Mouse (Mus musculus) heart, postnatal 10 days (tissue): Measurements from ENCODE around the gene Kxd1. TPM values are rescaled to one million over a fixed set of nuclear protein-coding genes. Genes with fewer than 3 reads are reported as not detected.
"Not testable (repeated sequence)": the region's sequence is repeated elsewhere in the genome, so short reads cannot be mapped to it uniquely, and the experiment has no call there.

Experiments
- DNase-seq, 2 experiments: peaks; one replicate each; pipeline ENCODE4 v3.0.0; 2021
- intact Hi-C: fragments of 180-260 bp; cut with DNase I; formaldehyde crosslinking; loops from one replicate; pipeline ENCODE4 v1.15.1; 2025
- total RNA-seq, 2 experiments: library from RNA; stranded (reverse); gene quantifications; 2 replicates each; pipeline ENCODE4 v1.2.3; 2021

Gene Kxd1
- total RNA-seq, 2 experiments from 2014 or later: 79.5 to 81.3 TPM

DNA sequence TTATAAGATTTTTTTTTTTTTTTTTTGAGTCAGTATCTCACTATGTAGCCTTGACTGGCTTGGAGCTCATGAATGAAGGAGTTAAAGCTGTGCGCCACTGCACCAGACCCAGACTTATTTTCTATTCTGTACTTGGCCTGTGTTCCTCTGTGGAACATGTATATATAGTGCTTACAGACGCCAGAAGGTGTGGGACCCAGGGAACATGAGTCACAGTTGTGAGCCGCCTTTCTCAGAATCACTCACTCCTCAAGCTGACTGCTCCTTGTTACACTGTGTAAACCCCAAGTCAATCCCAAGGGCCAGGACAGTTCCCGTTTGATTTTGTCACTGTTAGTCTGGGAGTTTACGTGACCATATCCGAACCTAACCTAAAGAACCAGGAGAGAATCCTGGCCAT, 8.7 kb downstream of the Kxd1 start:
- no peak for DNase-seq
- intact Hi-C loops: no loop called here

GRCm38 (mm10) chr8:70517940-70518643, 9.7 kb downstream of the Kxd1 start:
- intact Hi-C loops: no loop called here
- no peak for DNase-seq

DNA sequence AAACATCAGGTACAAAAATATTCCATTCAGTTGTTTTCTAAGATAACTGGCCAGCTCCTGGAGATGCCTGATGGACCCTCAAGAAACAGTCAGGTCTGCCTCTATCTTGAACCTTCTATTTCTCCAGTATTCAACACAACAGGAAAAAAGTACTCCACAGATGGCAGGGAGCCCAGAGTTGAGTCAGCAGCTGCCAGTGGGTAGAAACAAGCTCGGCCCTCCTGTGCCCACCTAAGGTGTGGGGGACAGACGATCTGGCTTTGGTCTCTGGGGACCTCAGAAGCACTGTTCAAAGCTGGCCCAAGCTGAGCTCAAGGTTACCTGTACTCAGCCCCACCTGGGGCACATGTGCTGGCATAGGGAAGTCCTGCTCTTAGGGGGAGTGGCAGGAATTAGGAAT, 14.3 kb downstream of the Kxd1 start:
- intact Hi-C loops: no loop called here
- no peak for DNase-seq

DNA sequence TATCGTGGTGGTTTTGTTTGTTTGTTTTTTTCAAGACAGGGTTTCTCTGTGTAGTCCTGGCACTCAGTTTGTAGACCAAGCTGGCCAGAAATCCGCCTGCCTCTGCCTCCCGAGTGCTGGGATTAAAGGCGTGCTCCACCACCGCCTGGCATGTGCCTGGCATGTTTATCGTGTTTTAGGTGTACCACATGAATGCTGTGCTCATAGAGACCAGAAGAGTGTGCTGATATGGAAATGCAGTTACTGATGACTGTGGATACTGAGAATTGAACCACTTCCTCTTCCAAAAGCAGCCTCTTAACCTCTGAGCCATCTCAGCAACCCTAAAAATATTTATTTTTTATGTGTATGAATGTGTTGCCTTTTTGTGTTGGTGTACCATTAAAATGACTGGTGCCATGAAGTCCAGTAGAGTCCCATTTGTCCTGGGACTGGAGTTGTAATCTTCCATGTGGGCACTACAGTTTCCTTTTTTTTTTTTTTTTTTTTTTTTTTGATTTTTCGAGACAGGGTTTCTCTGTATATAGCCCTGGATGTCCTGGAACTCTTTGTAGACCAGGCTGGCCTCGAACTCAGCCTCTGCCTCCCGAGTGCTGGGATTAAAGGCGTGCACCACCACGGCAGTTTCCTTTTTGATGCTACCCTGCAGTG, 15.4 kb downstream of the Kxd1 start:
- no peak for DNase-seq

GRCm38 (mm10) chr8:70511770-70512169, 16.0 kb downstream of the Kxd1 start:
- DNase-seq: no peak
- intact Hi-C loops: no loop called here

More for the DNA sequence above, 15.4 kb downstream of the Kxd1 start:
- intact Hi-C loops: no loop called here

- DNase-seq, intact Hi-C loops: not testable (repeated sequence)
Measured at GRCm38 (mm10) chr8:70511174-70511573, 16.6 kb downstream of the Kxd1 start.

- peak; percentile 98 for DNase-seq
Measured at GRCm38 (mm10) chr8:70510228-70510915, 17.4 kb downstream of the Kxd1 start, which contains the start of gene Uba52. Uba52 (minus strand) TSS chr8:70510801.

GRCm38 (mm10) chr8:70509281-70509952, 18.3 kb downstream of the Kxd1 start:
- DNase-seq: no peak
- intact Hi-C loops: loop anchor here (10.0 kb wide), 1 partner anchor 95 kb away; no protein-coding TSS in a partner anchor

More at GRCm38 (mm10) chr8:70510228-70510915, 17.4 kb downstream of the Kxd1 start, which contains the start of gene Uba52:
- intact Hi-C loops: no loop called here

GRCm38 (mm10) chr8:70507027-70507393, 20.7 kb downstream of the Kxd1 start:
- intact Hi-C loops: loop anchor here (10.0 kb wide), 1 partner anchor 92 kb away; no protein-coding TSS in a partner anchor
- no peak for DNase-seq

- DNase-seq: peak; percentile 96
- intact Hi-C loops: loop anchor here (10.0 kb wide), 1 partner anchor 92 kb away; no protein-coding TSS in a partner anchor
Measured at GRCm38 (mm10) chr8:70506328-70507026, 21.3 kb downstream of the Kxd1 start, which contains the start of gene Rex1bd. Rex1bd (minus strand) TSS chr8:70506752.

DNA sequence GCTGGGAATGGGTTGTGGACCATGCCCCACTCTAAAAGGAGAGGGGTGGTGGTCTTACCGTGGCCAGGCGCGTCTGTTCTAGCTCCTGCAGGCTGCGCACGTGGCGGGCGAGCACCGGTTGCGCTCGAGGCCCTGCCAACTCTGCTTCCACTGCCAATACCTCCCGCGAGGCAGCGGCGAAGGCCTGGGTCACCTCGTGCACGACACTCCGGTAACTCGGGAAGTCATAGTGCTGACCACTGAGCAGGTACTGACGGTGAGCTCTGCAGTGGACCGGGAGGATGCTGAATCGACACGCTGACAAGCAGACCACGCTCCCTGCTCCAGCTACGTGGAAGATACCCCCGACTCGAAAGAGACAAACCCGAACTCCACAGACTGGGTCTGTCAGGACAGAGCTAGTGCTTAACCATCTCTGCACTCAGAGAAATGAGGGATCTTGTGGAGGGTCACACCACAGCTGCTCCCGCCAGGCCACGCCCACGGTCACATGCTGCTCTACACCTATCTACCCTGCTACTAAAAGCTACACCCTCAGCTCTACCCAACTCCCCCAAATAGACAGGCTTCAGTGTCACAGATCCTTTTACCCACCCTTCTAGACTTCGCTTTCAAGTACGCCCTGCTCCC, 21.9 kb downstream of the Kxd1 start:
- DNase-seq: no peak
- intact Hi-C loops: loop anchor here (2.0 to 10.0 kb wide), 2 partner anchors 91 to 163 kb away; no protein-coding TSS in a partner anchor

DNA sequence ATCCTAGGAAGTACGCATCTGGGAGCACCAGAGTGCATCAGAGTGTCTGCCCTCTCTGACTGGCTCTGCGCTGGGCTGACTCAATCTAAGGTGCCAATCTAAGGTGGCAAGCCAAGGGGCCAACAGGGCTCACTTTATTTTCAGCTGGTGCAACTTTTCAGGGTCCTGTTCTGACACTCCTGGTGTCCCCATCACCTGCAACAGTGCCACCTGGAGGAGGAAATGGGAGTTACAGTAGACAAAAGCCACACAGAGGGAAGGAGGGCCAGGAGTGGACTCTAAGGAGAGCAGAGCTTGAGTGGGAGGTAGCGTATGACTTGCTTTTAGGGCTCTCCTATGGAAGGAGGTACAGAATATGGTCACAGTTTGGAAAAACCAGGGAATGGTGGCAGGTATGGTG, 22.9 kb downstream of the Kxd1 start:
- intact Hi-C loops: loop anchor here (2.0 to 10.0 kb wide), 2 partner anchors 90 to 162 kb away; no protein-coding TSS in a partner anchor

GRCm38 (mm10) chr8:70504291-70504716, 23.5 kb downstream of the Kxd1 start:
- intact Hi-C loops: loop anchor here (2.0 to 10.0 kb wide), 2 partner anchors 90 to 162 kb away; no protein-coding TSS in a partner anchor
- DNase-seq: peak; percentile 84 to 87

More for the DNA sequence above, 22.9 kb downstream of the Kxd1 start:
- DNase-seq: peak; percentile 86 to 94

- peak; percentile 76 to 82 for DNase-seq
- intact Hi-C loops: loop anchor here (1.0 to 10.0 kb wide), 2 partner anchors 88 to 120 kb away; no protein-coding TSS in a partner anchor
Measured at GRCm38 (mm10) chr8:70503062-70503750, 24.6 kb downstream of the Kxd1 start.

DNA sequence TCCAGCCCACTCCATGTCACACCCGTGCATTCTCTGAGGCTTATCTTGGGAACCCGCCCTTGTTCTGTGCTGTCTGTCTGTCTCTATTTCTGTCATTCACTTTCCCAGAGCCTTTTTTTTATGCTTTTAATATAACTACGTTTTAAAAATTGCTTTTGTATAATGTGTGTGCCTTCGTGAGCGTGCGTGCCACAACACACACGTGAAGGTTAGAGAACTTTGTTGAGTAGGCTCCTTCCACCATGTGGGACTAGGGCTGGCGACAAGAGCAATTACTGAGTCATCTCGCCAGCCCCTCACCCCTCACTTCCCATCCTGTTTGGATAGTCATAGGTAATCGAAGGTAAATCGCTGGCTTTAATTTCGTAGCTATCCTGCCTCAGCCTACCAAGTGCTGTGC, 25.2 kb downstream of the Kxd1 start:
- peak in 1 of 2 experiments; percentile 14 for DNase-seq
- intact Hi-C loops: loop anchor here (10.0 kb wide), 1 partner anchor 88 kb away; no protein-coding TSS in a partner anchor

- intact Hi-C loops: loop anchor here (10.0 kb wide), 1 partner anchor 87 kb away; no protein-coding TSS in a partner anchor
- DNase-seq: peak; percentile 67 to 79
Measured at GRCm38 (mm10) chr8:70501820-70502529, 25.8 kb downstream of the Kxd1 start.
